Mouse (Mus musculus) liver, embryonic 12.5 days (tissue): ENCODE data around the gene Fam222b. TPM values are rescaled to one million over a fixed set of nuclear protein-coding genes. Genes with fewer than 3 reads are reported as not detected.

Experiments used
- ATAC-seq: fragments of 200-750 bp; cut with Nextera tagmentation; 2 replicates; pipeline ENCODE4 v1.8.0; 2017; ENCODE audit warnings: moderate number of reproducible peaks, mild to moderate bottlenecking, moderate library complexity
- H3K27ac ChIP-seq: fragments of 300-500 bp; sonication (generic); 2 replicates; pipeline ENCODE4 v1.5.1; 2016; ENCODE audit warnings: mild to moderate bottlenecking
- H3K27me3 ChIP-seq: fragments of 300-500 bp; sonication (generic); replicated peaks from 2 replicates; pipeline ENCODE4 v1.6.1; 2016; ENCODE audit warnings: mild to moderate bottlenecking, moderate library complexity
- H3K36me3 ChIP-seq: fragments of 300-500 bp; sonication (generic); 2 replicates; pipeline ENCODE4 v1.6.1; 2016; ENCODE audit warnings: mild to moderate bottlenecking, moderate library complexity
- H3K4me1 ChIP-seq: fragments of 300-500 bp; sonication (generic); 2 replicates; pipeline ENCODE4 v1.6.1; 2016
- H3K4me2 ChIP-seq: fragments of 300-500 bp; sonication (generic); 2 replicates; pipeline ENCODE4 v1.6.1; 2016; ENCODE audit warnings: mild to moderate bottlenecking, moderate library complexity
- H3K4me3 ChIP-seq: fragments of 300-500 bp; sonication (generic); 2 replicates; pipeline ENCODE4 v1.5.1; 2016; ENCODE audit warnings: mild to moderate bottlenecking, moderate library complexity
- H3K9ac ChIP-seq: fragments of 300-500 bp; sonication (generic); 2 replicates; pipeline ENCODE4 v1.6.1; 2016; ENCODE audit warnings: mild to moderate bottlenecking, moderate library complexity
- H3K9me3 ChIP-seq: fragments of 300-500 bp; sonication (generic); replicated peaks from 2 replicates; pipeline ENCODE4 v1.6.1; 2016; ENCODE audit warnings: mild to moderate bottlenecking, moderate library complexity
- WGBS: fragments of 180-500 bp; shearing (Covaris S2); methylation state at CpG from one replicate; pipeline ENCODE4 v1.1.7; 2016; ENCODE audit not compliant: insufficient replicate concordance; 5-methylcytosine and 5-hydroxymethylcytosine counted together
- polyA plus RNA-seq: library from polyadenylated mRNA; unstranded; fragments of >200 nt; fragmentation: Nextera tagmentation; extraction: Ambion mirVana; gene quantifications from 2 replicates; pipeline ENCODE4 v1.2.1, GENCODE M21; 2016

Gene Fam222b
- polyA plus RNA-seq, 1 experiment from 2014 or later: 6.0 TPM

- H3K4me1 ChIP-seq: peaks cover 83% of the 10 kb centered on the region
- H3K27ac ChIP-seq: peak overlapping the region; percentile 100
- peak overlapping the region; percentile 93 for H3K9ac ChIP-seq
- peak overlapping the region; percentile 73 for H3K4me3 ChIP-seq
- no peak for ATAC-seq
- peak overlapping the region; percentile 81 for H3K4me2 ChIP-seq
- WGBS: 32% methylated on average over 5 of the region's 5 CpGs
- H3K36me3 ChIP-seq: peaks cover 57% of the 10 kb centered on the region
- no peaks in the 10 kb centered on the region for H3K27me3 ChIP-seq
- no peaks in the 10 kb centered on the region for H3K9me3 ChIP-seq
These were observed 22.5 kb upstream of the Fam222b start for GRCm38 (mm10) chr11:78071938-78072337.

- H3K4me2 ChIP-seq: peak overlapping the region; percentile 81
- H3K4me1 ChIP-seq: peaks cover 78% of the 10 kb centered on the region
- peaks cover 63% of the 10 kb centered on the region for H3K36me3 ChIP-seq
- no peaks in the 10 kb centered on the region for H3K9me3 ChIP-seq
- H3K27me3 ChIP-seq: no peaks in the 10 kb centered on the region
- H3K4me3 ChIP-seq: peak overlapping the region; percentile 73
- H3K9ac ChIP-seq: peak overlapping the region; percentile 93
- peak overlapping the region; percentile 100 for H3K27ac ChIP-seq
- ATAC-seq: peak; percentile 30
- 12% methylated on average over 6 of the region's 6 CpGs for WGBS
These were observed 21.9 kb upstream of the Fam222b start for GRCm38 (mm10) chr11:78072425-78073130.

- no peaks in the 10 kb centered on the region for H3K9me3 ChIP-seq
- H3K9ac ChIP-seq: peak overlapping the region; percentile 93
- peaks cover 71% of the 10 kb centered on the region for H3K36me3 ChIP-seq
- WGBS: 41% methylated on average over 9 of the region's 9 CpGs
- H3K27ac ChIP-seq: peak overlapping the region; percentile 100
- ATAC-seq: peak; percentile 76
- peak overlapping the region; percentile 81 for H3K4me2 ChIP-seq
- peak overlapping the region; percentile 73 for H3K4me3 ChIP-seq
- H3K27me3 ChIP-seq: no peaks in the 10 kb centered on the region
- H3K4me1 ChIP-seq: peaks cover 72% of the 10 kb centered on the region
These were observed 20.7 kb upstream of the Fam222b start for GRCm38 (mm10) chr11:78073577-78074276.

- Histone ChIP-seq H3K4me3 (peak overlapping the region; percentile 73), H3K4me2 (peak overlapping the region; percentile 81), H3K36me3 (peaks cover 71% of the 10 kb centered on the region), H3K9ac (peak overlapping the region; percentile 93), H3K27ac (peak overlapping the region; percentile 100), H3K4me1 (peaks cover 72% of the 10 kb centered on the region), H3K9me3 (no peaks in the 10 kb centered on the region), H3K27me3 (no peaks in the 10 kb centered on the region)
- ATAC-seq: peak; percentile 59
- WGBS: 47% methylated on average over 2 of the region's 2 CpGs
These were observed 20.2 kb upstream of the Fam222b start for GRCm38 (mm10) chr11:78074277-78074652.

GRCm38 (mm10) chr11:78074666-78075065, 19.8 kb upstream of the Fam222b start:
- WGBS: 51% methylated on average over 4 of the region's 4 CpGs
- Histone ChIP-seq H3K4me3 (peak overlapping the region; percentile 73), H3K27ac (peak overlapping the region; percentile 100), H3K27me3 (no peaks in the 10 kb centered on the region), H3K9me3 (no peaks in the 10 kb centered on the region), H3K4me2 (peak overlapping the region; percentile 81), H3K36me3 (peaks cover 71% of the 10 kb centered on the region), H3K9ac (peak overlapping the region; percentile 93), H3K4me1 (peaks cover 72% of the 10 kb centered on the region)
- ATAC-seq: no peak

- peak within 1 kb of the TSS; percentile 79 for H3K4me2 ChIP-seq
- no peaks in the 10 kb centered on the region for H3K27me3 ChIP-seq
- H3K27ac ChIP-seq: peak within 1 kb of the TSS; percentile 83
- H3K9ac ChIP-seq: peak within 1 kb of the TSS; percentile 77
- H3K36me3 ChIP-seq: peaks cover 31% of the 10 kb centered on the region
- H3K4me3 ChIP-seq: peak within 1 kb of the TSS; percentile 71
- peak; percentile 90 for ATAC-seq
- H3K9me3 ChIP-seq: no peaks in the 10 kb centered on the region
- under 1% methylated on average over 42 of the region's 42 CpGs for WGBS
- H3K4me1 ChIP-seq: peaks cover 51% of the 10 kb centered on the region
These were observed 14.2 kb upstream of the Fam222b start, which contains the start of gene Eral1 for GRCm38 (mm10) chr11:78079961-78080921. Eral1 (minus strand) TSS chr11:78080383.

- H3K27ac ChIP-seq: no peak overlapping the region
- H3K36me3 ChIP-seq: no peaks in the 10 kb centered on the region
- no peaks in the 10 kb centered on the region for H3K27me3 ChIP-seq
- H3K4me3 ChIP-seq: no peak overlapping the region
- 0% methylated on average over 1 of the region's 1 CpGs for WGBS
- ATAC-seq: no peak
- H3K4me1 ChIP-seq: peaks cover 34% of the 10 kb centered on the region
- no peak overlapping the region for H3K4me2 ChIP-seq
- H3K9me3 ChIP-seq: no peaks in the 10 kb centered on the region
- no peak overlapping the region for H3K9ac ChIP-seq
These were observed 10.9 kb upstream of the Fam222b start for GRCm38 (mm10) chr11:78083595-78083994.

GRCm38 (mm10) chr11:78086925-78087479, 7.5 kb upstream of the Fam222b start:
- WGBS: 68% methylated on average over 4 of the region's 4 CpGs
- H3K4me3 ChIP-seq: no peak overlapping the region
- no peak overlapping the region for H3K4me2 ChIP-seq
- H3K27me3 ChIP-seq: no peaks in the 10 kb centered on the region
- peak overlapping the region; percentile 45; the same call in 1 of the 2 replicates for H3K27ac ChIP-seq
- no peaks in the 10 kb centered on the region for H3K36me3 ChIP-seq
- H3K4me1 ChIP-seq: peaks cover 13% of the 10 kb centered on the region; the same call in 1 of the 2 replicates
- H3K9ac ChIP-seq: no peak overlapping the region
- H3K9me3 ChIP-seq: no peaks in the 10 kb centered on the region
- no peak for ATAC-seq

GRCm38 (mm10) chr11:78087756-78088281, 6.6 kb upstream of the Fam222b start:
- 0 out of 2 replicates have a peak, but pooled peaks have one; percentile 40 for ATAC-seq
- no peaks in the 10 kb centered on the region for H3K9me3 ChIP-seq
- no peak overlapping the region for H3K4me2 ChIP-seq
- H3K4me3 ChIP-seq: no peak overlapping the region
- no peaks in the 10 kb centered on the region for H3K27me3 ChIP-seq
- no peak overlapping the region for H3K27ac ChIP-seq
- no peaks in the 10 kb centered on the region for H3K36me3 ChIP-seq
- H3K4me1 ChIP-seq: peaks cover 13% of the 10 kb centered on the region; the same call in 1 of the 2 replicates
- 63% methylated on average over 5 of the region's 5 CpGs for WGBS
- no peak overlapping the region for H3K9ac ChIP-seq

GRCm38 (mm10) chr11:78094137-78094503, 340 bp upstream of the Fam222b start:
- 0 out of 2 replicates have a peak overlapping the region, but pooled peaks have one; percentile 52 for H3K27ac ChIP-seq
- no peaks in the 10 kb centered on the region for H3K9me3 ChIP-seq
- H3K4me3 ChIP-seq: peak overlapping the region; percentile 68
- 0 out of 2 replicates have a peak, but pooled peaks cover 2% of the 10 kb centered on the region for H3K36me3 ChIP-seq
- H3K9ac ChIP-seq: peak overlapping the region; percentile 65; the same call in 1 of the 2 replicates
- H3K27me3 ChIP-seq: no peaks in the 10 kb centered on the region
- peak overlapping the region; percentile 92 for H3K4me2 ChIP-seq
- 45% methylated on average over 11 of the region's 11 CpGs for whole genome bisulfite sequencing
- peaks cover 37% of the 10 kb centered on the region for H3K4me1 ChIP-seq
- 0 out of 2 replicates have a peak, but pooled peaks have one; percentile 21 for ATAC-seq

- Histone ChIP-seq H3K9ac (peak overlapping the region; percentile 65), H3K4me2 (peak overlapping the region; percentile 92), H3K4me1 (peaks cover 37% of the 10 kb centered on the region), H3K4me3 (peak overlapping the region; percentile 68), H3K36me3 (0 out of 2 replicates have a peak, but pooled peaks cover 5% of the 10 kb centered on the region), H3K9me3 (no peaks in the 10 kb centered on the region), H3K27me3 (no peaks in the 10 kb centered on the region), H3K27ac (no peak overlapping the region)
- WGBS: 22% methylated on average over 5 of the region's 5 CpGs
- ATAC-seq: no peak
These were observed 670 bp downstream of the Fam222b start for GRCm38 (mm10) chr11:78095144-78095516.
